Mouse (Mus musculus): ENCODE results near the gene Cox20. TPM values are rescaled to one million over a fixed set of nuclear protein-coding genes. Genes with fewer than 3 reads are reported as not detected.

Cox20 gene
- polyA plus RNA-seq, 1 experiment from 2014 or later = 123 TPM

DNA sequence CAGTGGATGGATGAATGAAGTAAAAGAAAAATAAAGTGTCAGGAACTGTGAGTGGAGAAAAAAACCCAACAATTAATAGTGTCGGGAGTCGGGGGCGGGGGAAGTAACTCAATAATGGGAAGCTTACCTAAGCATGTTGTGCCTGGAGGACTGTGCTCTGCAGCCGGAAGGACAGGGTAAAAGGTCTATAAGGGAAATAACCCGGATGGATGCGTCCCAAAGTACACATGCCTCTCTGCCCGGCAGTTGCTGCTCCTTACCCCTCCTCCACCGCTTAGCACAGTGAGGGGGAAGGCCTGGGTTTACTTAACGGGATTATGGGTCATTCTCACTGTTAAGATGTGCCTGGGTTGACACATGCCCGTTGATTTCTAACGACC is 50.3 kb downstream of the Cox20 start:
- DNase-seq (ENCODE audit: low spot score) (peak; percentile 53), ATAC-seq (ENCODE audit: low FRiP score) (peak; percentile 83)
- Histone ChIP-seq H3K27ac (ENCODE audit: low read depth, low read length) (no peak overlapping the region; the same call in 1 of the 2 replicates), H3K4me3 (ENCODE audit: low read depth, low read length) (peak overlapping the region; percentile 34), H3K4me2 (replicated peaks; ENCODE audit: low read depth, low read length) (peak overlapping the region; percentile 63), H3K9me3 (ENCODE audit: control insufficient read depth, low read length) (no peaks in the 10 kb centered on the region), H3K9ac (ENCODE audit: low read depth, low read length) (peak overlapping the region; percentile 62), H3K4me1 (replicated peaks; ENCODE audit: control insufficient read depth, insufficient read depth, low read length) (0 out of 2 replicates have a peak, but pooled peaks cover 2% of the 10 kb centered on the region), H3K27me3 (ENCODE audit: control insufficient read depth, insufficient read depth, low read length) (no peaks in the 10 kb centered on the region), H3K36me3 (ENCODE audit: control insufficient read depth, insufficient read depth, low read length) (no peaks in the 10 kb centered on the region)
- 5% methylated on average over 11 of the region's 11 CpGs for WGBS

Other genes starting within 250 kb of the Cox20 start
- 15.9 and 18.2 TPM in 2 replicates for gene Desi2, start 131.7 kb upstream of the Cox20 start, polyA plus RNA-seq (2014; fragmentation: Nextera tagmentation; extraction: Ambion mirVana)
- 828 and 847 TPM in 2 replicates for gene Hnrnpu, start 18.7 kb downstream of the Cox20 start, polyA plus RNA-seq (2014; fragmentation: Nextera tagmentation; extraction: Ambion mirVana)
- gene Efcab2, start 87.0 kb downstream of the Cox20 start, polyA plus RNA-seq (2014; fragmentation: Nextera tagmentation; extraction: Ambion mirVana) = 8.3 and 8.7 TPM in 2 replicates
- 5.7 and 6.5 TPM in 2 replicates for gene Kif26b, start 210.0 kb downstream of the Cox20 start, polyA plus RNA-seq (2014; fragmentation: Nextera tagmentation; extraction: Ambion mirVana)

Data from hindbrain, embryonic 11.5 days (tissue).